Mouse (Mus musculus) heart, embryonic 16.5 days (tissue): Measurements from ENCODE around the gene Vsig10l. TPM values are rescaled to one million over a fixed set of nuclear protein-coding genes. Genes with fewer than 3 reads are reported as not detected.

Experiments used
- ATAC-seq: fragments of 200-750 bp; cut with Nextera tagmentation; replicated peaks from 2 replicates; pipeline ENCODE4 v1.8.0; 2017; ENCODE audit warnings: moderate number of reproducible peaks; ENCODE audit not compliant: insufficient read depth, low FRiP score; ENCODE audit errors: extremely low read depth
- H3K27ac ChIP-seq: fragments of 300-500 bp; sonication (generic); 2 replicates; pipeline ENCODE4 v1.5.1; 2014; ENCODE audit warnings: mild to moderate bottlenecking, low read length, control low read depth, moderate library complexity
- H3K27me3 ChIP-seq: fragments of 300-500 bp; sonication (generic); 2 replicates; pipeline ENCODE4 v1.6.1; 2014; ENCODE audit warnings: low read length, mixed read lengths; ENCODE audit not compliant: control insufficient read depth, insufficient read depth
- H3K36me3 ChIP-seq: fragments of 300-500 bp; sonication (generic); 2 replicates; pipeline ENCODE4 v1.6.1; 2014; ENCODE audit not compliant: control insufficient read depth, insufficient read depth
- H3K4me1 ChIP-seq: fragments of 300-500 bp; sonication (generic); 2 replicates; pipeline ENCODE4 v1.6.1; 2014; ENCODE audit warnings: low read length, mixed read lengths; ENCODE audit not compliant: control insufficient read depth, insufficient read depth
- H3K4me2 ChIP-seq: fragments of 300-500 bp; sonication (generic); 2 replicates; pipeline ENCODE4 v1.6.1; 2014; ENCODE audit warnings: low read depth, mild to moderate bottlenecking, control low read depth, low read length
- H3K4me3 ChIP-seq: fragments of 300-500 bp; sonication (generic); 2 replicates; pipeline ENCODE4 v1.5.1; 2014; ENCODE audit warnings: mild to moderate bottlenecking, control low read depth, low read length
- H3K9ac ChIP-seq: fragments of 300-500 bp; sonication (generic); 2 replicates; pipeline ENCODE4 v1.6.1; 2014; ENCODE audit warnings: low read length, control low read depth
- H3K9me3 ChIP-seq: fragments of 300-500 bp; sonication (generic); replicated peaks from 2 replicates; pipeline ENCODE4 v1.6.1; 2016; ENCODE audit warnings: low read length; ENCODE audit not compliant: control insufficient read depth
- WGBS: fragments of 180-500 bp; shearing (Covaris S2); extraction: QIAGEN DNeasy Blood & Tissue Kit; methylation state at CpG from one replicate; pipeline ENCODE4 v1.1.7; 2014; 5-methylcytosine and 5-hydroxymethylcytosine counted together
- polyA plus RNA-seq: library from polyadenylated mRNA; unstranded; fragments of >200 nt; fragmentation: Nextera tagmentation; extraction: Ambion mirVana; gene quantifications from 2 replicates; pipeline ENCODE4 v1.2.1, GENCODE M21; 2015

Vsig10l gene
- polyA plus RNA-seq, 1 experiment from 2014 or later: 3.4 TPM

- H3K9ac ChIP-seq: no peak overlapping the region
- peaks cover 34% of the 10 kb centered on the region for H3K4me1 ChIP-seq
- H3K36me3 ChIP-seq: peaks cover 20% of the 10 kb centered on the region
- 75% methylated on average over 3 of the region's 3 CpGs for WGBS
- H3K27ac ChIP-seq: peak overlapping the region; percentile 57
- no peaks in the 10 kb centered on the region for H3K9me3 ChIP-seq
- 0 out of 2 replicates have a peak overlapping the region, but pooled peaks have one; percentile 13 for H3K4me2 ChIP-seq
- no peak overlapping the region for H3K4me3 ChIP-seq
- H3K27me3 ChIP-seq: no peaks in the 10 kb centered on the region
- no peak for ATAC-seq
Measured at GRCm38 (mm10) chr7:43448246-43448645, 14.7 kb upstream of the Vsig10l start.

GRCm38 (mm10) chr7:43449811-43450210 is 13.1 kb upstream of the Vsig10l start:
- 95% methylated on average over 2 of the region's 2 CpGs for whole genome bisulfite sequencing

DNA sequence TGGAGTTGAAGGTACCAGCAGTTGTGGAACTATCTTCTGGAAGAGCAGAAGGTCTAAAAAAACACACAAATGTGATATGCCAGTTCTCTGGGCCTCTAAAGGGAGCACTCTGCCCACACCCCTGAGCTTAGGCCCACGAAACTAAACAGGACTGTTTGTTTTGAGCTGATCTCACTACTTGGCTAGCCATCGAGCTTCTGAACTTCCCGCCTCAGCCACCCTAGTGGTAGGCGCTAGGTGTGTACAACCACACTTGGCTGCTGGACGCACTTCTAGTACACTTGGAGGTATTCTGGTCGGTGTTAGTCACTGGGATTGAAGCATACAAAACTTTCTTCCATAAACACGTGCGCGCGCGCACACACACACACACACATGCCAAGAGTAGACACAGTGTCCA is 11.2 kb upstream of the Vsig10l start:
- no peak overlapping the region for H3K4me2 ChIP-seq
- H3K4me1 ChIP-seq: peaks cover 26% of the 10 kb centered on the region
- no peaks in the 10 kb centered on the region for H3K27me3 ChIP-seq
- H3K9me3 ChIP-seq: no peaks in the 10 kb centered on the region
- H3K36me3 ChIP-seq: peaks cover 49% of the 10 kb centered on the region
- WGBS: 95% methylated on average over 11 of the region's 11 CpGs
- no peak overlapping the region for H3K9ac ChIP-seq
- H3K27ac ChIP-seq: no peak overlapping the region
- ATAC-seq: no peak
- no peak overlapping the region for H3K4me3 ChIP-seq

More at GRCm38 (mm10) chr7:43449811-43450210, 13.1 kb upstream of the Vsig10l start:
- H3K4me3 ChIP-seq: no peak overlapping the region
- H3K36me3 ChIP-seq: peaks cover 34% of the 10 kb centered on the region
- H3K9ac ChIP-seq: no peak overlapping the region
- H3K27ac ChIP-seq: peak overlapping the region; percentile 64
- no peaks in the 10 kb centered on the region for H3K9me3 ChIP-seq
- no peak for ATAC-seq
- H3K4me2 ChIP-seq: no peak overlapping the region
- H3K4me1 ChIP-seq: peaks cover 29% of the 10 kb centered on the region
- H3K27me3 ChIP-seq: no peaks in the 10 kb centered on the region

DNA sequence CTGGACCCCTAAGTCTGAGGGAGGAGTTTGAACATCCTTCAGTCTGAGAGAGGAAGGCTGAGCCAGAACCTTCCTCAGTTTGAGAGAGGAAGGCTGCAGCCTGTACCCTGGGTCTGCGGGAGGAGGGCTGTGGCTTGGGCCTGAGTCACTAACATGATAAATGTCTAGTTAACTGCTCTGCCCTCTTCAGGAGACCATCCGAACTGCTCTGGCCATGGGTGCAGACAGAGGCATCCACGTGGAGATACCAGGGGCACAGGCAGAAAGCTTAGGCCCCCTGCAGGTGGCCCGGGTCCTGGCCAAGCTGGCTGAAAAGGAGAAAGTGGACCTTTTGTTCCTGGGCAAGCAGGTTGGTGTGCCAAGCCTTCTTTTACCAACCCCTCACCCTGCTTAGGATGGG is 10.3 kb upstream of the Vsig10l start:
- Histone ChIP-seq H3K27me3 (no peaks in the 10 kb centered on the region), H3K4me3 (no peak overlapping the region), H3K4me2 (no peak overlapping the region), H3K9ac (no peak overlapping the region), H3K27ac (no peak overlapping the region), H3K9me3 (no peaks in the 10 kb centered on the region), H3K36me3 (peaks cover 56% of the 10 kb centered on the region), H3K4me1 (peaks cover 22% of the 10 kb centered on the region)
- ATAC-seq: no peak
- WGBS: 45% methylated on average over 4 of the region's 4 CpGs

- H3K27ac ChIP-seq: no peak overlapping the region
- no peak overlapping the region for H3K4me2 ChIP-seq
- no peaks in the 10 kb centered on the region for H3K27me3 ChIP-seq
- H3K4me3 ChIP-seq: no peak overlapping the region
- peaks cover 12% of the 10 kb centered on the region for H3K4me1 ChIP-seq
- no peak overlapping the region for H3K9ac ChIP-seq
- 81% methylated on average over 14 of the region's 14 CpGs for WGBS
- no peak for ATAC-seq
- H3K9me3 ChIP-seq: no peaks in the 10 kb centered on the region
- H3K36me3 ChIP-seq: peaks cover 58% of the 10 kb centered on the region
Measured at GRCm38 (mm10) chr7:43453599-43454355, 9.2 kb upstream of the Vsig10l start.

DNA sequence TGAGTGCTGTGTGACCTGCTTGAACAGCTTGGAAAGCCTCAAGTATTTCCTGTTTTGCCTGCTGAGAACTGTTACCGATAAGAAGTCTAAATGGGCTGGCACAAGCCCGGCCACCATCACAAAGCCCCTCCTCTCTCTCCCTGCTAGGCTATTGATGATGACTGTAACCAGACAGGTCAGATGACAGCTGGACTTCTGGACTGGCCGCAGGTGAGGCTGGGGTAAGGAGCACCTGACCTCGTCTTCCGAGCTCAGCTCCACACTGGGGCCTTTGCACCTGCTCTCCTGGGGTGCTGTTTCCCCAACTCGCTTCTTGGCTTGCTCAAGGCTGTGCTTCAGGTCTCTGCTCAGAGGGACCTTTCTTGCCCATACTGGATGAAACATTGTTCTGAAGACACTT is 8.6 kb upstream of the Vsig10l start:
- H3K9me3 ChIP-seq: no peaks in the 10 kb centered on the region
- H3K4me2 ChIP-seq: no peak overlapping the region
- peaks cover 6% of the 10 kb centered on the region for H3K4me1 ChIP-seq
- no peaks in the 10 kb centered on the region for H3K27me3 ChIP-seq
- peaks cover 58% of the 10 kb centered on the region for H3K36me3 ChIP-seq
- no peak overlapping the region for H3K27ac ChIP-seq
- H3K4me3 ChIP-seq: no peak overlapping the region
- 81% methylated on average over 6 of the region's 6 CpGs for WGBS
- ATAC-seq: no peak
- no peak overlapping the region for H3K9ac ChIP-seq

DNA sequence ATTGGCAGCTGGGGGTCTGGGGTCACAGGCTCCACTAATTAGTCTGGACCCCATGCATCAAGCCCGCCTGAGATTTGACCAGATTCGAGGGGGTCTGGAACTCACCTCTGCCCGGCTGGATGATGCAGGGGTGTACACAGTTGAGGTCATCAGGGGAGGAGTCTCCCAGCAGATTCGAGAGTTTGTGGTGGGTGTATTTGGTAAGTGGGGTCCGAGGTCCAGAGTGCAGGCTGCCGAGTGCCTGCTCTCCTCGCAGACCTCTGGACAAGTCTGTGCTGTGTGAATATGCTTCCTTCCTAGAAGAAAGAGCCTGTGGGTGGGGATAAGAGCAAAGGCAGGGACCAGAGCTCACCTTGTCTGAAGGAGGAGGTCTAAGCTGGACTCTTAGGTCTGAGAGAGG is 1.0 kb downstream of the Vsig10l start:
- 78% methylated on average over 7 of the region's 7 CpGs for WGBS
- Histone ChIP-seq H3K27ac (no peak overlapping the region), H3K9ac (no peak overlapping the region), H3K4me3 (no peak overlapping the region), H3K4me2 (no peak overlapping the region), H3K9me3 (no peaks in the 10 kb centered on the region), H3K27me3 (peaks cover 8% of the 10 kb centered on the region; the same call in 1 of the 2 replicates), H3K4me1 (peaks cover 12% of the 10 kb centered on the region), H3K36me3 (peaks cover 4% of the 10 kb centered on the region; the same call in 1 of the 2 replicates)
- ATAC-seq: no peak

GRCm38 (mm10) chr7:43464864-43465343 is 2.0 kb downstream of the Vsig10l start:
- peak overlapping the region; percentile 61 for H3K4me3 ChIP-seq
- ATAC-seq: no peak; the same call in 1 of the 2 replicates
- no peaks in the 10 kb centered on the region for H3K9me3 ChIP-seq
- H3K27me3 ChIP-seq: peaks cover 8% of the 10 kb centered on the region; the same call in 1 of the 2 replicates
- H3K4me2 ChIP-seq: peak overlapping the region; percentile 72
- peak overlapping the region; percentile 68 for H3K9ac ChIP-seq
- WGBS: 8% methylated on average over 35 of the region's 35 CpGs
- H3K4me1 ChIP-seq: peaks cover 10% of the 10 kb centered on the region
- H3K27ac ChIP-seq: no peak overlapping the region
- H3K36me3 ChIP-seq: peaks cover 4% of the 10 kb centered on the region; the same call in 1 of the 2 replicates
